Mouse (Mus musculus) liver, postnatal 0 days (tissue): Measurements from ENCODE around the gene Maco1. TPM values are rescaled to one million over a fixed set of nuclear protein-coding genes. Genes with fewer than 3 reads are reported as not detected.
A peak's percentile ranks its signal among the peaks of the same experiment; 100 is the strongest.

ENCODE experiments used
- ATAC-seq: fragments of 200-750 bp; cut with Nextera tagmentation; 2 replicates; pipeline ENCODE4 v1.8.0; 2017; ENCODE audit warnings: mild to moderate bottlenecking, moderate library complexity
- DNase-seq: peaks from one replicate; pipeline ENCODE4 v3.0.0-alpha.2; 2016
- H3K27ac ChIP-seq: fragments of 300-500 bp; sonication (generic); 2 replicates; pipeline ENCODE4 v1.5.1; 2014; ENCODE audit warnings: antibody characterized with exemption, moderate library complexity, mild to moderate bottlenecking, low read depth
- H3K27me3 ChIP-seq: fragments of 300-500 bp; sonication (generic); 2 replicates; pipeline ENCODE4 v1.6.1; 2014; ENCODE audit warnings: low read length, control low read depth, mixed read lengths; ENCODE audit not compliant: insufficient read depth
- H3K36me3 ChIP-seq: fragments of 300-500 bp; sonication (generic); replicated peaks from 2 replicates; pipeline ENCODE4 v1.6.1; 2014; ENCODE audit warnings: mild to moderate bottlenecking, control low read depth, low read length, moderate library complexity, mixed read lengths; ENCODE audit not compliant: insufficient read depth
- H3K4me1 ChIP-seq: fragments of 300-500 bp; sonication (generic); 2 replicates; pipeline ENCODE4 v1.6.1; 2014; ENCODE audit warnings: antibody characterized with exemption, mild to moderate bottlenecking, control low read depth; ENCODE audit not compliant: insufficient read depth
- H3K4me2 ChIP-seq: fragments of 300-500 bp; sonication (generic); 2 replicates; pipeline ENCODE4 v1.6.1; 2014; ENCODE audit warnings: low read depth, mild to moderate bottlenecking, low read length, moderate library complexity, mixed read lengths
- H3K4me3 ChIP-seq: fragments of 300-500 bp; sonication (generic); 2 replicates; pipeline ENCODE4 v1.5.1; 2014; ENCODE audit warnings: low read depth, low read length
- H3K9ac ChIP-seq: fragments of 300-500 bp; sonication (generic); replicated peaks from 2 replicates; pipeline ENCODE4 v1.6.1; 2014; ENCODE audit warnings: mild to moderate bottlenecking, moderate library complexity
- H3K9me3 ChIP-seq: fragments of 300-500 bp; sonication (generic); 2 replicates; pipeline ENCODE4 v1.6.1; 2016; ENCODE audit warnings: mild to moderate bottlenecking, control low read depth, low read length, mixed read lengths
- CTCF ChIP-seq: sonication (generic); IDR thresholded peaks from 2 replicates; pipeline ENCODE4 v1.5.1; 2016; ENCODE audit warnings: antibody characterized with exemption, low read depth
- EP300 ChIP-seq: IDR thresholded peaks from 2 replicates; pipeline ENCODE4 v1.6.1; 2016; ENCODE audit warnings: antibody characterized with exemption, low read depth, mild to moderate bottlenecking
- WGBS: fragments of 180-500 bp; shearing (Covaris S2); extraction: QIAGEN DNeasy Blood & Tissue Kit; methylation state at CpG from one replicate; pipeline ENCODE4 v1.1.7; 2014; ENCODE audit not compliant: insufficient replicate concordance; 5-methylcytosine and 5-hydroxymethylcytosine counted together
- polyA plus RNA-seq: library from polyadenylated mRNA; unstranded; fragments of >200 nt; fragmentation: Nextera tagmentation; extraction: Ambion mirVana; gene quantifications from 2 replicates; pipeline ENCODE4 v1.2.1, GENCODE M21; 2015

Gene Maco1
- polyA plus RNA-seq, 1 experiment from 2014 or later: 14.6 TPM

DNA sequence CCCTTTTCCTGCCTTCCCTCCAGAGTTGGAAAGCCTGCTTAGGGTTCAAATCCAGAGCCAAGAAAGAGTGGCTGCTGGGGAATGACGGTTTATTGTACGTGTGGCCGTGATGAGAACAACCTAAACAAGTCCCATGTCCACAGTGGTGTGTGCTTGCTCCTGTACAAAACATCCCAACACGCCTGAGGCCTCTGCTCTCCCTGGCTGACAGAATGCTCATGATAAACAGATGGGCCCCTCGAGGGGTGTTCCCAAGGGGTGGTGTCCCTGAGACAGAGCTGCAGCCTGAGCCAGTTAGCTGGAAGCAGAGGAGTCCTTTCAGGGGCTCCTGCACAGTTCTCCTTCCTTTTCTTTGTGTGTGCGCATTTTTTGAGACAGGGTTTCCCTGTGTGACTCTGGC is 12.2 kb upstream of the Maco1 start:
- Histone ChIP-seq H3K4me2 (peak overlapping the region; percentile 76), H3K9ac (peak overlapping the region; percentile 88), H3K4me3 (peak overlapping the region; percentile 61), H3K4me1 (peaks cover 18% of the 10 kb centered on the region), H3K36me3 (peaks cover 4% of the 10 kb centered on the region; the same call in 1 of the 2 replicates), H3K27me3 (peaks cover 4% of the 10 kb centered on the region), H3K9me3 (no peaks in the 10 kb centered on the region), H3K27ac (peak overlapping the region; percentile 92)
- 46% methylated on average over 6 of the region's 6 CpGs for WGBS
- TF ChIP-seq CTCF (no peak), EP300 (peak; percentile 47; the same call in 1 of the 2 replicates)
- ATAC-seq: peak; percentile 66
- DNase-seq: peak; percentile 77

- H3K36me3 ChIP-seq: peaks cover 4% of the 10 kb centered on the region; the same call in 1 of the 2 replicates
- H3K27me3 ChIP-seq: no peaks in the 10 kb centered on the region; the same call in none of the 2 replicates
- DNase-seq: peak; percentile 76
- H3K4me1 ChIP-seq: peaks cover 12% of the 10 kb centered on the region
- H3K4me3 ChIP-seq: peak within 1 kb of the TSS; percentile 61
- TF ChIP-seq CTCF (no peak), EP300 (peak; percentile 86)
- WGBS: 41% methylated on average over 14 of the region's 14 CpGs
- H3K9ac ChIP-seq: peak within 1 kb of the TSS; percentile 88
- peak within 1 kb of the TSS; percentile 76 for H3K4me2 ChIP-seq
- peak; percentile 73 for ATAC-seq
- peak within 1 kb of the TSS; percentile 92 for H3K27ac ChIP-seq
- no peaks in the 10 kb centered on the region for H3K9me3 ChIP-seq
These were observed 11.0 kb upstream of the Maco1 start, which contains the start of gene Rhd for GRCm38 (mm10) chr4:134863937-134864729. Gene Rhd, plus strand, starts transcription at chr4:134864536.

GRCm38 (mm10) chr4:134862996-134863395 is 9.9 kb upstream of the Maco1 start:
- peak overlapping the region; percentile 53; the same call in 1 of the 2 replicates for H3K9ac ChIP-seq
- H3K4me3 ChIP-seq: peak overlapping the region; percentile 61
- peak overlapping the region; percentile 26; the same call in 1 of the 2 replicates for H3K27ac ChIP-seq
- H3K9me3 ChIP-seq: no peaks in the 10 kb centered on the region
- WGBS: 76% methylated on average over 7 of the region's 7 CpGs
- H3K4me2 ChIP-seq: peak overlapping the region; percentile 76
- TF ChIP-seq EP300 (peak; percentile 19; the same call in 1 of the 2 replicates), CTCF (no peak)
- peaks cover 4% of the 10 kb centered on the region; the same call in 1 of the 2 replicates for H3K36me3 ChIP-seq
- peak; percentile 14 for DNase-seq
- H3K27me3 ChIP-seq: no peaks in the 10 kb centered on the region; the same call in 1 of the 2 replicates
- ATAC-seq: no peak
- H3K4me1 ChIP-seq: peaks cover 9% of the 10 kb centered on the region

GRCm38 (mm10) chr4:134861884-134862283 is 8.7 kb upstream of the Maco1 start:
- Histone ChIP-seq H3K4me3 (no peak overlapping the region), H3K9me3 (no peaks in the 10 kb centered on the region), H3K27me3 (no peaks in the 10 kb centered on the region), H3K9ac (no peak overlapping the region), H3K27ac (no peak overlapping the region), H3K36me3 (no peaks in the 10 kb centered on the region), H3K4me1 (peaks cover 8% of the 10 kb centered on the region), H3K4me2 (no peak overlapping the region)
- DNase-seq: no peak
- WGBS: 66% methylated on average over 6 of the region's 6 CpGs
- TF ChIP-seq CTCF (no peak), EP300 (no peak)
- ATAC-seq: no peak

- H3K4me2 ChIP-seq: no peak overlapping the region
- no peaks in the 10 kb centered on the region for H3K9me3 ChIP-seq
- H3K9ac ChIP-seq: no peak overlapping the region
- TF ChIP-seq EP300: no peak
- TF ChIP-seq CTCF: no peak
- H3K27ac ChIP-seq: no peak overlapping the region
- peaks cover 10% of the 10 kb centered on the region for H3K4me1 ChIP-seq
- no peaks in the 10 kb centered on the region for H3K36me3 ChIP-seq
- ATAC-seq: no peak
- WGBS: 81% methylated on average over 4 of the region's 4 CpGs
- DNase-seq: no peak
- no peaks in the 10 kb centered on the region for H3K27me3 ChIP-seq
- H3K4me3 ChIP-seq: no peak overlapping the region
These were observed 5.3 kb upstream of the Maco1 start for GRCm38 (mm10) chr4:134858494-134858893.

GRCm38 (mm10) chr4:134856501-134856900 is 3.4 kb upstream of the Maco1 start:
- Histone ChIP-seq H3K27ac (no peak overlapping the region), H3K36me3 (no peaks in the 10 kb centered on the region), H3K4me3 (no peak overlapping the region), H3K9ac (no peak overlapping the region), H3K9me3 (no peaks in the 10 kb centered on the region), H3K4me2 (no peak overlapping the region), H3K4me1 (peaks cover 9% of the 10 kb centered on the region; the same call in 1 of the 2 replicates), H3K27me3 (no peaks in the 10 kb centered on the region)
- no peak for TF ChIP-seq CTCF
- no peak for TF ChIP-seq EP300
- ATAC-seq (no peak), DNase-seq (no peak)
- WGBS: 61% methylated on average over 5 of the region's 5 CpGs
